In the genomic region with DNA sequence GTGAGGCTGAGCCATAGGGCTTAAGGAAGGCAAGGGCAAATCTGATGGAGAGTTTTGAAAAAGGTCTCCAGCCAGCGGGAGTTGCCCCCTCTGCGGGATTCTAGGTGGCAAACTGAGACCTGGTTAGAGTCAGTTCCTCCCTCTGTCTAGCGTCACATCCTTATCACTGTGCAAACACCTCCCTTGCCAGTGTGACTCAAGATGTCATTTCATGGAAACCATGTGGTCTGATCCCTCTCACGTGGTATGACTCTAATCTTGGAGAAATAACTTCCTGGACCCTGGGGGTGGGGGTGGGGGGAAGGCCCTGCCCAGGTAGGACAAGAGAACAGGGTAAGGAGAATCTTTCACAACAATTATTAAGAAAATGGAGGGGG, we compare ENCODE assay signal across 16 mouse cellular contexts. TPM values are rescaled to one million over a fixed set of nuclear protein-coding genes. Genes with fewer than 3 reads are reported as not detected.
DNase-seq lines count a peak whose midpoint lies in the region; ATAC-seq and TF ChIP-seq lines count a peak whose summit lies in the region.
"Had no signal": no experiment of that assay in that cellular context is flagged by ENCODE, and none has a peak within 500 bp of the region (broad histone marks: within the 10 kb centered on the region; RNA-seq: fewer than 3 reads in every experiment).

No protein-coding gene starts in this region.

- intact Hi-C loops in heart, postnatal 36 days (cut with DNase I), result no loop called here

- no peak for DNase-seq in heart, postnatal 36 days
- no peak for DNase-seq in G1E (ENCODE audit: low spot score)
- DNase-seq in large intestine, adult 2 months (ENCODE audit: low read depth, low spot score), result peak; percentile 66
- DNase-seq in lung, postnatal 25 days (ENCODE audit: low spot score), result peak; percentile 62
- DNase-seq in midbrain, embryonic 11.5 days (ENCODE audit: low spot score, missing footprints), result no peak
- DNase-seq in layer of hippocampus, adult 2 months (ENCODE audit: low spot score in 2 of 2), result no peak
- DNase-seq: B cell, adult 2 months; right cerebral cortex, postnatal 14 days; thymus, adult 18-20 months had no signal

- H3K4me2 ChIP-seq in heart, embryonic 13.5 days, result no peak overlapping the region
- no peak overlapping the region for H3K4me2 ChIP-seq in midbrain, embryonic 11.5 days
- H3K4me2 ChIP-seq: limb, embryonic 15.5 days had no signal

- 6% methylated on average over 4 of the region's 4 CpGs for WGBS in heart, embryonic 13.5 days
- WGBS in large intestine, adult 2 months, result 12% methylated on average over 4 of the region's 4 CpGs
- WGBS in midbrain, embryonic 11.5 days, result 50% methylated on average over 4 of the region's 4 CpGs

- peaks cover 17% of the 10 kb centered on the region for H3K27me3 ChIP-seq in heart, embryonic 13.5 days (replicated peaks)
- H3K27me3 ChIP-seq in G1E (ENCODE audit: insufficient read depth, low read length), result peaks cover 15% of the 10 kb centered on the region; the same call in 1 of the 2 replicates
- H3K27me3 ChIP-seq in midbrain, embryonic 11.5 days (ENCODE audit: control insufficient read depth, insufficient read depth, low read length), result no peaks in the 10 kb centered on the region
- H3K27me3 ChIP-seq: limb, embryonic 15.5 days had no signal

- ATAC-seq in heart, embryonic 13.5 days (ENCODE audit: extremely low read depth, insufficient number of reproducible peaks, low FRiP score, low TSS enrichment), result 0 out of 2 replicates have a peak, but pooled peaks have one; percentile 11
- peak; percentile 31; the same call in 1 of the 2 replicates for ATAC-seq in G1E (ENCODE audit: extremely low read depth, insufficient number of reproducible peaks, low FRiP score, poor library complexity, severe bottlenecking)
- no peak for ATAC-seq in midbrain, embryonic 11.5 days (ENCODE audit: low FRiP score)
- ATAC-seq in cerebellum, adult (ENCODE audit: insufficient number of reproducible peaks, low FRiP score, low TSS enrichment), result no peak

- H3K27ac ChIP-seq in heart, embryonic 13.5 days (replicated peaks), result 0 out of 2 replicates have a peak overlapping the region, but pooled peaks have one; percentile 54
- H3K27ac ChIP-seq in midbrain, embryonic 11.5 days (ENCODE audit: low read depth, low read length), result no peak overlapping the region
- no peak overlapping the region for H3K27ac ChIP-seq in layer of hippocampus, adult 2 months
- H3K27ac ChIP-seq: forebrain, embryonic 10.5 days; hindbrain, postnatal 0 days; limb, embryonic 15.5 days had no signal

- no peak overlapping the region for H3K4me3 ChIP-seq in heart, embryonic 13.5 days
- H3K4me3 ChIP-seq in G1E (ENCODE audit: low read depth, low read length), result no peak overlapping the region; the same call in 1 of the 2 replicates
- no peak overlapping the region for H3K4me3 ChIP-seq in midbrain, embryonic 11.5 days (ENCODE audit: low read depth, low read length)
- H3K4me3 ChIP-seq in layer of hippocampus, adult 2 months, result no peak overlapping the region
- H3K4me3 ChIP-seq: forebrain, embryonic 10.5 days; limb, embryonic 15.5 days had no signal

- no peak overlapping the region for H3K9ac ChIP-seq in heart, embryonic 13.5 days
- no peak overlapping the region for H3K9ac ChIP-seq in midbrain, embryonic 11.5 days (ENCODE audit: low read length)
- H3K9ac ChIP-seq: limb, embryonic 15.5 days had no signal

- H3K36me3 ChIP-seq in heart, embryonic 13.5 days, result no peaks in the 10 kb centered on the region
- H3K36me3 ChIP-seq in G1E (replicated peaks), result no peaks in the 10 kb centered on the region
- no peaks in the 10 kb centered on the region for H3K36me3 ChIP-seq in midbrain, embryonic 11.5 days (ENCODE audit: control insufficient read depth, insufficient read depth, low read length)
- H3K36me3 ChIP-seq: forebrain, embryonic 10.5 days; limb, embryonic 15.5 days had no signal

- TF ChIP-seq CTCF in G1E (IDR thresholded peaks at IDR 0.05; ENCODE audit: low read depth, low read length), result no peak
- no peak for TF ChIP-seq CTCF in layer of hippocampus, adult 2 months (conservative IDR thresholded peaks at IDR 0.05)

- H3K9me3 ChIP-seq in heart, embryonic 13.5 days, result no peaks in the 10 kb centered on the region
- no peaks in the 10 kb centered on the region for H3K9me3 ChIP-seq in G1E (replicated peaks)
- H3K9me3 ChIP-seq in midbrain, embryonic 11.5 days (ENCODE audit: control insufficient read depth, low read length), result no peaks in the 10 kb centered on the region
- H3K9me3 ChIP-seq: forebrain, embryonic 10.5 days; limb, embryonic 15.5 days had no signal

- peaks cover 22% of the 10 kb centered on the region for H3K4me1 ChIP-seq in heart, embryonic 13.5 days
- H3K4me1 ChIP-seq in G1E (ENCODE audit: insufficient read depth, low read depth, low read length), result peaks cover 46% of the 10 kb centered on the region
- H3K4me1 ChIP-seq in midbrain, embryonic 11.5 days (ENCODE audit: control insufficient read depth, insufficient read depth, low read length), result no peaks in the 10 kb centered on the region; the same call in 1 of the 2 replicates
- H3K4me1 ChIP-seq: limb, embryonic 15.5 days had no signal

RNA-seq across cellular contexts. Expression of a gene that starts 8.7 kb away (rescaled TPM):
- 0.37 and 0.97 TPM in 2 replicates for polyA plus RNA-seq in heart, embryonic 13.5 days (2015; fragmentation: Nextera tagmentation; extraction: Ambion mirVana)
- not detected for total RNA-seq in heart, postnatal 36 days (2021)
- total RNA-seq in G1E (2014; fragmentation: Nextera tagmentation) (not detected in 2 replicates), G1E (2017) (0.05 and 0.06 TPM in 2 replicates)
- 0.02 TPM in 1 of 2 replicates, not detected in the other for polyA plus RNA-seq in G1E (2012)
- polyA plus RNA-seq in large intestine, adult 2 months (2012; rRNA removed), result 60.3 and 131 TPM in 2 replicates
- polyA plus RNA-seq in midbrain, embryonic 11.5 days (2014; fragmentation: Nextera tagmentation; extraction: Ambion mirVana), result 0.07 and 0.11 TPM in 2 replicates
- total RNA-seq in layer of hippocampus, adult 2 months (2021), result 1 to 10 TPM; 3.1 to 3.2 TPM
- total RNA-seq: adrenal gland, adult 18-20 months; neutrophil, adult 5-6 weeks had no signal

RNA-seq across cellular contexts. Expression of a gene that starts 33.9 kb away (rescaled TPM):
- 163 and 170 TPM in 2 replicates for polyA plus RNA-seq in heart, embryonic 13.5 days (2015; fragmentation: Nextera tagmentation; extraction: Ambion mirVana)
- total RNA-seq in heart, postnatal 36 days (2021), result 100 to 1,000 TPM in 1 of 2 experiments, 10 to 100 TPM in 1; 99.7 to 113 TPM
- total RNA-seq in G1E (2014; fragmentation: Nextera tagmentation), result 116 and 119 TPM in 2 replicates
- total RNA-seq in G1E (2017), result 205 and 245 TPM in 2 replicates
- polyA plus RNA-seq in G1E (2012), result 444 and 447 TPM in 2 replicates
- 9.7 and 10.5 TPM in 2 replicates for polyA plus RNA-seq in large intestine, adult 2 months (2012; rRNA removed)
- 19.3 and 23.4 TPM in 2 replicates for polyA plus RNA-seq in midbrain, embryonic 11.5 days (2014; fragmentation: Nextera tagmentation; extraction: Ambion mirVana)
- total RNA-seq in layer of hippocampus, adult 2 months (2021), result 100 to 1,000 TPM; 292 to 307 TPM

RNA-seq across cellular contexts. Expression of a gene that starts 35.7 kb away (rescaled TPM):
- polyA plus RNA-seq in heart, embryonic 13.5 days (2015; fragmentation: Nextera tagmentation; extraction: Ambion mirVana), result 0.56 and 0.61 TPM in 2 replicates
- under 1 TPM in 1 of 2 experiments, not detected in 1; 0.58 TPM for total RNA-seq in heart, postnatal 36 days (2021)
- total RNA-seq in G1E (2014; fragmentation: Nextera tagmentation) (0.39 TPM in 1 of 2 replicates, not detected in the other), G1E (2017) (0.27 and 0.29 TPM in 2 replicates)
- 0.07 and 0.19 TPM in 2 replicates for polyA plus RNA-seq in G1E (2012)
- 0.06 TPM in 1 of 2 replicates, not detected in the other for polyA plus RNA-seq in large intestine, adult 2 months (2012; rRNA removed)
- polyA plus RNA-seq in midbrain, embryonic 11.5 days (2014; fragmentation: Nextera tagmentation; extraction: Ambion mirVana), result 1.2 and 1.7 TPM in 2 replicates
- total RNA-seq in layer of hippocampus, adult 2 months (2021), result 1 to 10 TPM; 1.1 to 1.4 TPM

RNA-seq across cellular contexts. Expression of a gene that starts 35.9 kb away (rescaled TPM):
- polyA plus RNA-seq in heart, embryonic 13.5 days (2015; fragmentation: Nextera tagmentation; extraction: Ambion mirVana), result 26.6 and 27.0 TPM in 2 replicates
- 10 to 100 TPM; 34.8 to 35.7 TPM for total RNA-seq in heart, postnatal 36 days (2021)
- total RNA-seq in G1E (2014; fragmentation: Nextera tagmentation) (24.1 and 34.2 TPM in 2 replicates), G1E (2017) (26.4 and 27.0 TPM in 2 replicates)
- 14.2 and 23.0 TPM in 2 replicates for polyA plus RNA-seq in G1E (2012)
- 18.4 and 22.0 TPM in 2 replicates for polyA plus RNA-seq in large intestine, adult 2 months (2012; rRNA removed)
- 29.1 and 31.6 TPM in 2 replicates for polyA plus RNA-seq in midbrain, embryonic 11.5 days (2014; fragmentation: Nextera tagmentation; extraction: Ambion mirVana)
- total RNA-seq in layer of hippocampus, adult 2 months (2021), result 10 to 100 TPM; 24.0 to 26.9 TPM

Comparison
In these comparisons a context has a peak if more than half of its experiments do, and no peak if none do; other contexts are left out.
1. ATAC-seq: peak in heart, embryonic 13.5 days (single experiment) and G1E (single experiment); none in midbrain, embryonic 11.5 days (single experiment) and cerebellum, adult (single experiment).
2. DNase-seq: peak in large intestine, adult 2 months (single experiment) and lung, postnatal 25 days (single experiment); none in heart, postnatal 36 days (0 of 2), G1E (single experiment), midbrain, embryonic 11.5 days (single experiment) and layer of hippocampus, adult 2 months (0 of 2).
3. RNA of a gene that starts 8.7 kb away (polyA plus RNA-seq): 60.3 to 131 TPM in large intestine, adult 2 months; 0.37 to 0.97 TPM in heart, embryonic 13.5 days, 0.07 to 0.11 TPM in midbrain, embryonic 11.5 days and 0.02 TPM in G1E; every median in the first group is over 10 times any median in the second.